Mouse (Mus musculus) spleen, embryonic (tissue): ENCODE data around the gene Armc12.

Experiments used
- CTCF ChIA-PET: fragments of 350-600 bp; sonication (Branson Sonifier 250); formaldehyde crosslinking; loops from one replicate; lab custom pipeline; 2022; lab: Charles Lee

Gene Armc12

GRCm38 (mm10) chr17:28580396-28580795, 49.8 kb downstream of the Armc12 start:
- CTCF ChIA-PET: interaction anchor here (1.2 to 1.4 kb wide), 2 partner anchors 9 to 12 kb away, joined by 4 to 5 read pairs; no protein-coding TSS in a partner anchor

- CTCF ChIA-PET: interaction anchor here (0.6 to 1.4 kb wide), 2 partner anchors 11 to 1527 kb away, joined by 3 to 4 read pairs; no protein-coding TSS in a partner anchor
Observed at GRCm38 (mm10) chr17:28581056-28581455, 50.5 kb downstream of the Armc12 start.

- CTCF ChIA-PET: interaction anchor here (0.6 kb wide), 1 partner anchor 1647 kb away, joined by 9 read pairs; no protein-coding TSS in a partner anchor
Observed at GRCm38 (mm10) chr17:28586509-28586908, 55.9 kb downstream of the Armc12 start.

- CTCF ChIA-PET: interaction anchor here (0.5 kb wide), 1 partner anchor 615 kb away, joined by 3 read pairs; no protein-coding TSS in a partner anchor
Observed at GRCm38 (mm10) chr17:28588591-28588990, 58.0 kb downstream of the Armc12 start.
